Mouse (Mus musculus) gonadal fat pad, adult 2 months (tissue): ENCODE measurements around the gene Nip7. TPM values are rescaled to one million over a fixed set of nuclear protein-coding genes. Genes with fewer than 3 reads are reported as not detected.
"Not testable (repeated sequence)": the region's sequence is repeated elsewhere in the genome, so short reads cannot be mapped to it uniquely, and the experiment has no call there.

Experiments used
- DNase-seq: peaks from one replicate; pipeline ENCODE4 v3.0.0-alpha.2; 2012; ENCODE audit warnings: low read depth
- polyA plus RNA-seq: library from polyadenylated mRNA; depleted of rRNA; stranded (reverse); fragments of >200 nt; gene quantifications from 2 replicates; pipeline ENCODE4 v1.2.3, GENCODE M21; 2012; rRNA removed

The Nip7 gene
- polyA plus RNA-seq, result 18.1 and 23.7 TPM in 2 replicates

GRCm38 (mm10) chr8:107056076-107056972, at the start of gene Nip7, which contains the start of gene Cog8:
Gene Nip7, plus strand, starts transcription at chr8:107056877.
Gene Cog8, minus strand, starts transcription at chr8:107056689.
- peak; percentile 81 for DNase-seq

DNA sequence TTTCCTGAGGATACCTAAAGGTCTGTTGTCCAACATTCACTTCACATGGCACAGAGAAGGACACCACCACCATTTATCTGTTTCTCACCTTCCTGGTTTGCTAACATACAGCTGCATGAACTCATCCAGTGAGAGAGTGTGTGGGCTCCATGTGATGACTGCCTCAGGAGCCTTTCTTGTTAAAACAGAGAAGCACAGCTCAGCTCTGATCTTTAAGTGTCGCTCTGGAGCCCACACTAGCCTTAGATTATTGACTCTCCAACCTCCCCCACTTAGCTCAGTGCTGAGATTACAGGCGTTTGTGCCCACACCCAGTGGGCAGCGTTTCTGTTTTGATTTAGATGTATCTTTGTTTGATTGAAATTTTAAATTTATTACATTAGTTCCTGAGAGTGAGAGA, 48.9 kb upstream of the Nip7 start:
- DNase-seq, result no peak

- DNase-seq, result no peak
These were observed 44.0 kb upstream of the Nip7 start for GRCm38 (mm10) chr8:107012666-107013065.

DNA sequence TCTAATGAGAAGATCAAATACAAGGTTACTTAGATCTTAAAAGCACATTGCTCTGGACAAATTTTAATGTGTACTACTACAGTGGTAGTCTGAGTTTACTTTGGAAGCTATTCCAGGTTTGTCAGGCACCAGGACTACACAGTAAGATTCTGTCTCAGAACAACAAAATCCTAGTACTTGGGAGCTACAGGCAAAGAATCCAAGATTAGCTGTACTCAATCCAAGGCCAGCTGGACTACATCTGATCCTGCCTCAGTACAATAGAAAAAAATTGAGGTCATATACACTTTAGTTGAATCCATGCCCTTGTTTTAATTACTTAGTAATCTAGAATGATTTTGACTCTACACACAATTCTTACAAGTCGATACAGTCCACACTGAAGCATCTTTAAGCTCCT, 41.8 kb upstream of the Nip7 start:
- DNase-seq, result no peak

GRCm38 (mm10) chr8:107023479-107023878, 33.2 kb upstream of the Nip7 start:
- DNase-seq, result no peak

GRCm38 (mm10) chr8:107029310-107029709, 27.4 kb upstream of the Nip7 start:
- no peak for DNase-seq

DNA sequence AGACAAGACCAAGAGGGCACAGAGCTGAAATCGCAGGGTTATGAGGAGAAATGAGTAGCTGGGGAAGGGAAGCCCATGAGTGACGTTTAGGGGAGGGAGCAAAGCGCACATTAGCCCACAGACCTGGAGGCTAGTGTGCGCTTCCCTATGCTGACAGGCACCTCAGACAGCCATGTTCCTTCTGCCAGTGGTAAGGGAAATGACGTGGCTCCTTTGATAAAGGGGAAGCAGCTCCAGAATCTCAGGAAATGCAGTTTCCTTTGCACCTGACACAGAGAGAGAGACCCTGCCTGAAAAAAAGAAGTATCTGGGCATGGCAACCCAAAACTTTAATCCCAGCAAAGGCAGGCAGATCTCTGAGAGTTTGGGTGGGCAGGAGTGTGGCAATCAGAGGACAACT, 26.6 kb upstream of the Nip7 start:
- DNase-seq, result no peak

DNA sequence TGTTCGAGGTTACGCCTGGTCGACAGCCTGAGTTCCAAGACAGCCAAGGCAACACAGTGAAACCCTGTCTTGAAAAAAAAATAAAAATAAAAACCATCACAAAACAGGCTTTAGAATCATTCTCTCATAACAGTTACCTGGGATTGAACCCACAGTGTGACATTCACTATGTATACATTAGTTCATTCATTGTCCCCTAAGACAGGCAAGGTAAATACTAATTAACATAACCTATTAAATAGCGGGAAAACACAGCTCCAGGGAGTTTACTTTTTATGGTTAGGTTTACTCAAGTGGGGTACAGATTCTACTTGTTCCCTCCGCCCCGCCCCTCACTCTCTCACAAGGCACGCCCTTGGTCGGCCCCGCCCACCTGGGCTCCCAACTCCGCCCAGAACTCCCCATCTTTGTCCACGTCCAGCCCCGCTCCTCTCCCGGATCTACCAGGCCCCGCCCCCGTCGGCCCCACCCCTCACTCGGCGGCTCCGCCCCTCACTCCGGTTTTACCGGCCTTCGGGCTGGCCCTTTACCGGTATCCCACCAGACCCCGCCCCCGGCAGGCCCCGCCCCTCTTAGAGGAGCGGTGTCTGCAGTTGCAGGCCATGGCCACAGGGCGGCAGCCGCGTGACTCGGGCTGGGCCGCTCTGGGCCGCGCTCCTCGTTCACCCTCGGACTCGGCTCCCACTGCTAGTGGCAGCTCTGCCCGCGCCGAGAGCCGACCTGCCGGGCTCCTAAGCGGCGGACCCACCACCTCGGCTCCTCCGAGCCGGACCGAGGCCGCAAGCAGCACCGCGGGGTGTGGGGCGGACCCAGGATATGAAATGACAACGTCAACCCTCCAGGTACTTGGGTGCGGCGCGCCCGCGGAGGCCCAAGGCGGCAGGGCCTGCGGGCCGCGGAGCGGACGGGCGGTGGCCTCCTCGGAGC, 25.8 kb upstream of the Nip7 start, which contains the start of gene Vps4a:
Vps4a (plus strand) TSS at position 573 of the 927 bp plus-strand sequence.
- DNase-seq, result no peak

DNA sequence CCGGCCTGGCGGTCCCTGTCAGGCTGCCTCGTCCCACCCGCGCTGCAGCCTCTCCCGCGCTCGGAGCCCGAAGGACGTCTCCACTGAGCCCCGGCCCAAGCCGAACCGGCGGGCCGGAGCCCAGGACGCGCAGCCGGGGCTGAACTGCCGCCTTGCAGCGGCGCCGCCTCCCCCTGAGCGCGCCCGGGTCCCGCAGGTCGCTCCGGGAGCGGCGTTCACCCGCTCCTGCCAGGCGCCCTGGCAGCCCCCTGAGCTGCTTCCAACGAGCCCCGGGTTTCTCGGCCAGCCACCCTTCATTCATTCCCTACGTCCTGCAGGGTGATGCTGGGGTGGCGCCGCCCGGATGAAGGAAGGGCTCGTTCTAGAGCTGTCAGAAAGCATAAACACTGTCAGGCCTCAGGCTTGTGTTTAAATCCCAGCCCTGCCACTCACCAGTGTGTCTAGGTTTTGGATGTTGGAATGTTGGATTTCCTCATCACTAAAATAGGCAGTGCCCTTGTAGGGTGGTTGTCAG, 25.0 kb upstream of the Nip7 start:
- no peak for DNase-seq

- DNase-seq, result not testable (repeated sequence)
These were observed 23.1 kb upstream of the Nip7 start for GRCm38 (mm10) chr8:107033609-107034008.

- DNase-seq, result no peak
These were observed 21.0 kb upstream of the Nip7 start for GRCm38 (mm10) chr8:107035641-107036040.

- DNase-seq, result no peak
These were observed 20.1 kb upstream of the Nip7 start for GRCm38 (mm10) chr8:107036626-107037025.

DNA sequence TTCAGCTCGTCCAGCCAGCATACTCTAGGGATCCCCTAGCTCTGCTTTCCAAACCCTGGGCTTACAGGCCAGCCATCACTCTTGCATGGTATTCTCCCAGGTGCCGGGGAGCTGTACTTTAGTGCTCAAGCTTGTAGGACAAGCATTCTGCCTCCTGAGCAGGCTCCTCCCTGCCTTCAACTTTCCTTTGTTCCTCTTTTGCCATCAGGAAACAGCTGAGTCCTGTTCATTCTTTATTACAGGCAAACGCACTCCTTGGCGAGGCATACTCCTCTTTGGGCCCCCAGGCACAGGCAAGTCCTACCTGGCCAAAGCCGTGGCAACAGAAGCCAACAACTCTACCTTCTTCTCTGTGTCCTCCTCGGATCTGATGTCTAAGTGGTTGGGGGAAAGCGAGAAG, 16.0 kb upstream of the Nip7 start:
- DNase-seq, result no peak

DNA sequence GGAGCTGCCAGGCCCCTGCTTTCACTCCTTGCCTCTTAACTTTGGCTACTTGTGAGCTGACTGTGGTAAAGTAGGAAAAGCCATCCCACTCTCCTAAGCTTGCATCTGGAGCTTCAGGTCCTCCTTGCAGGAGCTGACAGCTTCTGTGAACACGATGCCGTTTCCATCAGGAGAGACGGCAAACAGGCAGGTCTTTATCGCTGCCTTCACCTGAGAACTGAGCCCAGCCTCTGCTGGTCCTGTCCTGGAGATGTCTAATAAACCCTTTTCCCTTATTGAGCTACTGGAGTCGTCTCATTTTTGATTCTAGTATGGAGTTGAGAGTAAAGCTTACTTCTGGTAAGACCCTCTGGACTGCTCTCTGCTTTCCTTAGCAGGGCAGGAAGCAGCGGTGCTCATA, 11.2 kb upstream of the Nip7 start:
- DNase-seq, result no peak

GRCm38 (mm10) chr8:107046976-107047375, 9.7 kb upstream of the Nip7 start:
- DNase-seq, result no peak

- DNase-seq, result no peak
These were observed 8.4 kb upstream of the Nip7 start, which contains the start of gene Pdf for GRCm38 (mm10) chr8:107048061-107048941. Gene Pdf, minus strand, starts transcription at chr8:107048614.

DNA sequence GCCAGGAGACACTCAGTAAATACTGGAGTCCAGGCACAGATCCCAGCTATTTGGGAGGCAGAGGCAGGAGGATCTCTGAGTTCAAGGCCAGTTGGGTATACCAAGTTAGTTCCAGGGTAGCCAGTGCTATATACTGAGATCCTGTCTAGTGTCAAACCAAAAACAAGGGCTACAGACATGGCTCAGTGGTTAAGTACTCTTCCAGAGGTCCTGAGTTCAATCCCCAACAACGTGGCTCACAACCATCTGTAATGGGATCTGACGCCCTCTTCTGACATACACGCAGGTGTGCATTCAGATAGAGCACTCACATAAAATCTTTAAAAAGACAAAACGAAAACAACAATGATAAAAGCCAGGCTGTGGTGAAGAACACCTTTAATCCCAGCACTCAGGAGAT, 7.2 kb upstream of the Nip7 start:
- no peak for DNase-seq

DNA sequence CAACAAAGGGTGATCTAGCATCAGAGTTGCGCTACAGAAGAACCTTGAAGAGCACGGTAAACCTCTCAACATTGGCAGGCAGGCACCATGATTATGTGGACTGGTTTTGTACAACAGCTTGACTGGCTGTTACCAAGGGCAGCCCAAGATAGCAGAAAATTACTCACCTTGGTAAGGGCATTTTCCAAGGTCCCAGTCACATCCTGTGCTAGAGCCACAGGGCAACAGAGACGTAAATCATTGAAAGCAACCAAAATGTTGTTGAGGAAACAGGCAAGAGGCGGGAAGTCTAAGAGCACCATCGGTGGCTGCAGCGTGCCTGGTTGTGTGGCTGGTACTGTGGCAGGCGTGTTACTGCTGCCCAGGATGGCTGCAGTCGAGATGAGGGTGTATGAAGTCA, 4.6 kb upstream of the Nip7 start:
- no peak for DNase-seq

DNA sequence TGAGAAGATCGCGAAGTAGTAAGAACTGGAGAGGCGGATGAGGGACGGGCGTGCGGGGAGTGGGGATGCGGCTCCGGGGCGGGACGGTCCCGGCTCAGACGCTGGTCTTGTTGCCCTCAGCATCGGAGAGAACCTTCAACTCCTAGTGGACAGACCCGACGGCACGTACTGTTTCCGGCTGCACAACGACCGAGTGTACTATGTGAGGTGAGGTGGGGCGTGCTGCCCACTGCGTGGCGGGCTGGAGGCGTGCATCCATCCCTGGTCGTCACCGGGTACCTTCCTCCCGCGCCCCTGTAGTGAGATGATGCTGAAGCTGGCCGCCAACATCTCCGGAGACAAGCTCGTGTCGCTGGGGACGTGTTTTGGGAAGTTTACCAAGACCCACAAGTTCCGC, 294 bp downstream of the Nip7 start:
- DNase-seq, result no peak

GRCm38 (mm10) chr8:107062613-107063012, 5.9 kb downstream of the Nip7 start:
- DNase-seq, result no peak
